Mouse (Mus musculus) liver, embryonic 16.5 days (tissue): ENCODE measurements at regions not wholly inside any gene's neighbourhood (a gene's known extent, or its start where the extent isn't known, plus 50 kb on each side); places are given as distances from the start of the nearest gene placed in this dataset.
"Not testable (repeated sequence)": the region's sequence is repeated elsewhere in the genome, so short reads cannot be mapped to it uniquely, and the experiment has no call there.

Experiments
- ATAC-seq: fragments of 200-750 bp; cut with Nextera tagmentation; 2 replicates; pipeline ENCODE4 v1.8.0; 2017; ENCODE audit warnings: low read depth, mild to moderate bottlenecking, moderate number of reproducible peaks, moderate library complexity
- H3K27ac ChIP-seq: fragments of 300-500 bp; sonication (generic); 2 replicates; pipeline ENCODE4 v1.5.1; 2014; ENCODE audit warnings: mild to moderate bottlenecking, low read length
- H3K27me3 ChIP-seq: fragments of 300-500 bp; sonication (generic); 2 replicates; pipeline ENCODE4 v1.6.1; 2014; ENCODE audit warnings: low read depth, low read length, mixed read lengths; ENCODE audit not compliant: control insufficient read depth, insufficient read depth
- H3K36me3 ChIP-seq: fragments of 300-500 bp; sonication (generic); 2 replicates; pipeline ENCODE4 v1.6.1; 2014; ENCODE audit warnings: mild to moderate bottlenecking; ENCODE audit not compliant: control insufficient read depth, insufficient read depth
- H3K4me1 ChIP-seq: fragments of 300-500 bp; sonication (generic); 2 replicates; pipeline ENCODE4 v1.6.1; 2014; ENCODE audit warnings: low read depth, low read length, mixed read lengths; ENCODE audit not compliant: control insufficient read depth
- H3K4me2 ChIP-seq: fragments of 300-500 bp; sonication (generic); 2 replicates; pipeline ENCODE4 v1.6.1; 2014; ENCODE audit warnings: low read depth, low read length, mixed read lengths
- H3K4me3 ChIP-seq: fragments of 300-500 bp; sonication (generic); 2 replicates; pipeline ENCODE4 v1.5.1; 2014; ENCODE audit warnings: low read depth, mild to moderate bottlenecking, low read length
- H3K9ac ChIP-seq: fragments of 300-500 bp; sonication (generic); 2 replicates; pipeline ENCODE4 v1.6.1; 2014; ENCODE audit warnings: low read depth, low read length
- H3K9me3 ChIP-seq: fragments of 300-500 bp; sonication (generic); replicated peaks from 2 replicates; pipeline ENCODE4 v1.6.1; 2016; ENCODE audit warnings: low read length; ENCODE audit not compliant: control insufficient read depth
- WGBS: fragments of 180-500 bp; shearing (Covaris S2); extraction: QIAGEN DNeasy Blood & Tissue Kit; methylation state at CpG from one replicate; pipeline ENCODE4 v1.1.7; 2014; ENCODE audit not compliant: insufficient replicate concordance; 5-methylcytosine and 5-hydroxymethylcytosine counted together

DNA sequence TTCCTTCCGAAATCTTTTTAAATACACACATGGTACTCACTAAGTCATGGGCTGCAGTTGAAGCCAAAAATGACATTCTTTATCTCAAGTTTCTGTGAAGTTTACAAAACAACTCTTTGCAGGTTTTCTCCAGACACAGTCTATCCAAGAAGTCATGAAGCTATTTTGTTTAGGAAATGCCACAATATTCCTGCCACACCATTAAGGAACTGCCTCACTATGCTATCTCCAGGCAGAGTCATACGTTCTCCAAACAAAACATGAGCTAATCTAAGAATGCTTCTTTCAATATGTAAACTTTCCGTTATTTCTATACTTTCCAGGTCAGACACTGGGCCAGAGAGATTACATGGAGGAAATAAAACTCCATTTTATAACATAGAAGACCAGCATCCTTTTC, 198.7 kb upstream of the Fbxl7 start:
- WGBS: 47% methylated on average over 3 of the region's 3 CpGs
- no peak overlapping the region for H3K27ac ChIP-seq
- H3K4me1 ChIP-seq: no peaks in the 10 kb centered on the region
- H3K9ac ChIP-seq: no peak overlapping the region
- H3K4me2 ChIP-seq: no peak overlapping the region
- no peaks in the 10 kb centered on the region for H3K36me3 ChIP-seq
- no peaks in the 10 kb centered on the region for H3K9me3 ChIP-seq
- H3K4me3 ChIP-seq: no peak overlapping the region
- no peaks in the 10 kb centered on the region for H3K27me3 ChIP-seq
- ATAC-seq: no peak

DNA sequence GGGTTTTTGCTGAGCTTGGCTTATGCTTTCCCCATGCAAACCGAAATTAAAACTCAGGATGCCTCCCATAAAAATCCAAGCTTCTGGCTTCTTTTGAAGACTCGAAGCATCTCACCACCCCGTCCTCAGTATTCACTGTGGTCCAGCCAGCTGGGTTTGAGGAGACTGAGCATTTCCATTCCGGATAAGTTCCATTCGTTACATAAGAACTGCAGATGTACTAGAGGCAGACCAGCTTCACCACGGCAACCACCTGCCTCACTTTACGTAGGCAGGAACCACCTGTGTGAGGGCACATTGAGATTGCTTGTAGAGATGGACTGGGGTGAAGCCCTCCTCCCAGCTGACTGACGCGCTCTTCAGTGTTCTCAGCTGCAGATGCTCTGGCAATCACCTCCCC, 199.9 kb upstream of the Fbxl7 start:
- Histone ChIP-seq H3K4me1 (no peaks in the 10 kb centered on the region), H3K27me3 (no peaks in the 10 kb centered on the region), H3K9ac (no peak overlapping the region), H3K36me3 (no peaks in the 10 kb centered on the region), H3K4me2 (no peak overlapping the region), H3K9me3 (no peaks in the 10 kb centered on the region), H3K4me3 (no peak overlapping the region), H3K27ac (no peak overlapping the region)
- ATAC-seq: no peak
- WGBS: 72% methylated on average over 9 of the region's 9 CpGs

DNA sequence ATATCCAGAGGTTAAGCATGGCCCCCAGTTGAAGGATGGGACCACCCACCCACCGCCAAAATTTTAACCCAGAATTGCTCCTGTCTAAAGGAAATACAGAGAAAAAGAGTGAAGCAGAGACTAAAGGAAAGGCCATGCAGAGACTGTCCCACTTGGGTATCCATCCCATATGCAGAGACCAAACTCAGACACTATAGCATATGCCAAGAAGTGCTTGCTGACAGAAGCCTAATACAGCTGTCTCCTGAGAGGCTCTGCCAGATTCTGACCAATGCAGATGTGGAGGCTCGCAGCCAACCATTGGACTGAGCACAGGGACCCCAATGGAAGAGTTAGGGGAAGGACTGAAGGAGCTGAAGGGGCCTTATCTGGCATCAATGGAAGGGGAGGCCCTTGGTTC, 206.2 kb upstream of the Fbxl7 start:
- H3K4me3 ChIP-seq, H3K9me3 ChIP-seq, H3K36me3 ChIP-seq, H3K4me2 ChIP-seq, H3K27me3 ChIP-seq, H3K4me1 ChIP-seq, H3K27ac ChIP-seq, H3K9ac ChIP-seq, ATAC-seq: not testable (repeated sequence)
- WGBS: 52% methylated on average over 2 of the region's 2 CpGs

DNA sequence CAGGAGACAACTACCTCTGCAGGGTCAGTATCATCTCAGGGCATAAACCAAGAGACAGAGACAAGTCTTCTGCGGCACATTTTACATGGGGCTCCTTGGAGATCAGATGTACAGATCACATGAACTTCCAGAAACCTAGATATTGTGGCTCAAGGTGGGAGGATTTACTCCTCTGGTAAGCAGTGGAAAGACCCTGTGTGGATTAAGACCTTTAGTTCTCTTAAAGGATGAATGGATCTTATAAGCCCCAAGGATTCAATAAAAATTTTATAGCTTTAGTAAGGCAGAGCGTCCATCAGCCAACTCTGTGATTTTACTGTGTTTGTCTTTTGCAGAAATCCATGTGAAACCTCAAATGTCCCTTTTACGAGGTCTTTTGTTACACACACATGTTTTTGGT, 213.8 kb upstream of the Fbxl7 start:
- no peaks in the 10 kb centered on the region for H3K9me3 ChIP-seq
- H3K4me3 ChIP-seq: no peak overlapping the region
- no peak overlapping the region for H3K4me2 ChIP-seq
- WGBS: 57% methylated on average over 3 of the region's 3 CpGs
- no peaks in the 10 kb centered on the region for H3K36me3 ChIP-seq
- H3K9ac ChIP-seq: no peak overlapping the region
- no peaks in the 10 kb centered on the region for H3K27me3 ChIP-seq
- no peak for ATAC-seq
- no peaks in the 10 kb centered on the region for H3K4me1 ChIP-seq
- H3K27ac ChIP-seq: no peak overlapping the region

DNA sequence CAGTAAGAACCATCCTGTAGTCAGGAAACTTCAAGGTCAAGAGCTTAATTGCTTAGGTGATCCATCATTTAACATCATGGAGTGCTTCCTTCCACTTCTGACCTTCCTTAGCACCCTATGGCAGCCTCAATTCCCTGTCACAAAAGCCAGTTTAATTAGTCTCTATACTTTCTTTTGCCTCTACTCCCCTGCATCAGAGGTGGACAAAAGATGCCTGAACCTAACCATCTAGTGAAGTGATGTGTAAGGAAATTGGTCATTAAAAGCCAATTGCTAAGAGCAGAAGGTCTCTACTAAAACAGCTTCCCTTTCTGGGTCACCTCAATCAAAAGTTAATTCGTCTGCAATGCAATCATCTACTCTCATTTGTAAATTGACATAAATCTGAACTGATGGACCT, 234.3 kb upstream of the Fbxl7 start:
- Histone ChIP-seq H3K27ac (no peak overlapping the region), H3K4me1 (no peaks in the 10 kb centered on the region), H3K9ac (no peak overlapping the region), H3K27me3 (no peaks in the 10 kb centered on the region), H3K9me3 (no peaks in the 10 kb centered on the region), H3K36me3 (no peaks in the 10 kb centered on the region), H3K4me2 (no peak overlapping the region), H3K4me3 (no peak overlapping the region)
- ATAC-seq: no peak
- 12% methylated on average over 1 of the region's 1 CpGs for WGBS

DNA sequence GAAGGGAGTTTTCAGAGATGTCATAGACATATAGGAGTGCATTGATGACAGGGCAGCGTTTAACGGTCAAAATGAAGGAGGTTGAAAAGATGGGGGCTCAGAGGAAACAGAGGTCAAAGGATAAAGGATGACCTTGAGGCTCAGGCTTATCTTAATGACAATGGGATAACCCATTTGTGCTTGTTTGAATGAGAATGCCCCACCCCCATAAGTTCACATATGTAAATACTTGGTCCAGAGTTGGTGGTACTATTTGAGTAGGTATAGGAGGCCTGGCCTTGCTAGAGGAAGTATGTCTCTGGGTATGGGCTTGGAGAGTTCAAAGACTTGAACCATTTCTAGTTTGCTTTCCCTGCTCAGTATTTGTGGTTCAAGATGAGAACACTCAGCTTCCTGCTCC, 237.4 kb upstream of the Fbxl7 start:
- Histone ChIP-seq H3K27ac (no peak overlapping the region), H3K4me1 (no peaks in the 10 kb centered on the region), H3K27me3 (no peaks in the 10 kb centered on the region), H3K4me3 (no peak overlapping the region), H3K4me2 (no peak overlapping the region), H3K9ac (no peak overlapping the region), H3K36me3 (no peaks in the 10 kb centered on the region), H3K9me3 (no peaks in the 10 kb centered on the region; the same call in 1 of the 2 replicates)
- ATAC-seq: no peak
- WGBS: 62% methylated on average over 2 of the region's 2 CpGs

DNA sequence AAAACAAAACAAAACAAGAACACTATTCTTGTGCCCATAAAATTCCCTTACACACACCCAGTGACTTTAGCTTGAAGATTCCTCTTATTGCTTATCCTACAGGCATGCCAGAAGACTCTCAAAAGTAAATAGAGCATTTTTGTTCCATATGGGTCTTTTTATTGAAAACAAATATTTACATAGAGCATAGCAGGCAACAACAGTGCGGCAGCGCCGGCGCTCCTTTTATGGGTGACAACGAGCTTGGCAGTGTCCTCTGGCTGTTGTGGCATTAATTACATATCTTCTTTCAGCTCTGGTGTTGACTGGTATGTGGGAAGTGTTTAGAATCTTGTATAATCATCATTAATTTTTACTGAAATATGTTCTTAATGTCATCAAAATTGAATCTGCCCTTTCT, 242.2 kb upstream of the Fbxl7 start:
- H3K27me3 ChIP-seq: no peaks in the 10 kb centered on the region
- WGBS: 78% methylated on average over 5 of the region's 5 CpGs
- H3K4me2 ChIP-seq: no peak overlapping the region
- no peak overlapping the region for H3K9ac ChIP-seq
- no peak for ATAC-seq
- H3K4me1 ChIP-seq: no peaks in the 10 kb centered on the region
- H3K27ac ChIP-seq: no peak overlapping the region
- no peak overlapping the region for H3K4me3 ChIP-seq
- H3K9me3 ChIP-seq: no peaks in the 10 kb centered on the region; the same call in 1 of the 2 replicates
- H3K36me3 ChIP-seq: no peaks in the 10 kb centered on the region

DNA sequence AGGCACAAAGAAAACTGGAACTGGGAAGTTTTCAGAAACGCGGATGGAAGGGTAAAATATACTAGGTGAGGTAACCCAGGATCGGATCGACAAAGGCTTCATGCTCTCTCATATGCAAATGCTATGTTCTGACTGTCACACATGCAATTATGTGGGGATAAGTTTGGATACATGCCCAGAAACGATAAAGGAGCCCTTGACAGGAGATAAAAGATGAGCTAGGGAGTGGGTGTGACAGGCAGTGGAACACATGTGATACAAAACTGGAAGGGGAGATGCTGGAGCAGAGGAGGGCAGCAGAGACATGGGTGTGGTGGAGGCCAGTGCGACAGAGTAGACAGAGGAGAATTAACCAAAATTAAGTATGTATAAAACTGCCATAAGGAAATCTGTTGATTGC, 250.5 kb upstream of the Fbxl7 start:
- WGBS: 66% methylated on average over 6 of the region's 6 CpGs
- ATAC-seq: no peak
- no peaks in the 10 kb centered on the region for H3K4me1 ChIP-seq
- no peaks in the 10 kb centered on the region for H3K9me3 ChIP-seq
- H3K4me3 ChIP-seq: no peak overlapping the region
- no peaks in the 10 kb centered on the region for H3K36me3 ChIP-seq
- no peak overlapping the region for H3K27ac ChIP-seq
- H3K27me3 ChIP-seq: no peaks in the 10 kb centered on the region
- no peak overlapping the region for H3K4me2 ChIP-seq
- H3K9ac ChIP-seq: no peak overlapping the region

DNA sequence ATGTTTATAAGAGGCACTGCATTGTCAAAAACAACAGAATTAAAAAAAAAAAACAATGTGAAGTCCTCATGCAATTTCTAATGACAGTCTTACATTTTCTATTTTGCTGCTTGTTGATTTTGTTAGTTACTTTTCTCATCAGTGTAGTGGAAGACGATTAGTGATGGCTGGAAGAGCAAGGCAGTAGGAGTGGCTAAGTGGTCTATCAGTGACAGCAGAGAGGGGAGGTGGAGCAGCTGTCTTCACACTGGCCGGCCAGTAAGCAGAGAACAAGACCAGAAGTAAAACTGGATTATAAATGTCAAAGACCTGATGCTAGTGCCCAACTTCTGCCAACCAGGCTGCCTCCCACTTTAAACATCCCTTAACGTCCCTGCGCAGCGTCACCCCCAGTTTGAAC, 265.6 kb upstream of the Fbxl7 start:
- H3K4me3 ChIP-seq: no peak overlapping the region
- no peaks in the 10 kb centered on the region for H3K27me3 ChIP-seq
- H3K9me3 ChIP-seq: no peaks in the 10 kb centered on the region
- no peak overlapping the region for H3K9ac ChIP-seq
- no peak overlapping the region for H3K27ac ChIP-seq
- 57% methylated on average over 5 of the region's 5 CpGs for WGBS
- no peak overlapping the region for H3K4me2 ChIP-seq
- no peaks in the 10 kb centered on the region for H3K36me3 ChIP-seq
- no peaks in the 10 kb centered on the region for H3K4me1 ChIP-seq
- ATAC-seq: no peak

DNA sequence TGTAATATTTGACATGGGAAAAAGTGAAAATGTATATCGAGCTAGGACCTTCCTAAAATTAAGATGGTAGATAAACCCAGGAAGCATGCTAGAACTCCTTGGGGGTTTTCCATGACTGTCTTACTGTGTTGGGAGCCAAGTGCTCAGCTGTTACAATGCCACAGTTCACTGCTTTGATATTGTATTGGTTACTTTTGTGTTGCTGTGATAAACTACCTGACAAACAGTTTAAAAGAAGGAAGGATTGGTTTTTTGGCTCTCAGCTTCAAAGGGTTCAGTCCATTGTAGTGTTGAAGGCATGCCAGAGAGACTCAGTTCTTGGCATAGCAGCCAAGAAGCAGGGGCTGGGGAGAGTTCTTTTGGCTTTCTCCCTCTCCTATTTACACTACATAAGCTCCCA, 272.1 kb upstream of the Fbxl7 start:
- H3K27ac ChIP-seq: no peak overlapping the region
- H3K27me3 ChIP-seq: no peaks in the 10 kb centered on the region
- ATAC-seq: no peak
- H3K4me1 ChIP-seq: no peaks in the 10 kb centered on the region
- H3K9ac ChIP-seq: no peak overlapping the region
- no peaks in the 10 kb centered on the region for H3K9me3 ChIP-seq
- H3K36me3 ChIP-seq: no peaks in the 10 kb centered on the region
- H3K4me2 ChIP-seq: no peak overlapping the region
- H3K4me3 ChIP-seq: no peak overlapping the region
- 50% methylated on average over 1 of the region's 1 CpGs for WGBS
